Mouse (Mus musculus) ES-Bruce4 (cell line): ENCODE data around the gene Fbxl18.

ENCODE experiments used
- CTCF ChIP-seq: IDR thresholded peaks from one replicate; pipeline ENCODE4 v1.8.1; 2011; ENCODE audit warnings: low read depth, low read length
- EP300 ChIP-seq: IDR thresholded peaks from 2 replicates; pipeline ENCODE4 v1.6.1; 2011; ENCODE audit warnings: low read depth, low read length; ENCODE audit not compliant: insufficient read depth
- POLR2A ChIP-seq: IDR thresholded peaks from one replicate; pipeline ENCODE4 v1.8.1; 2011; ENCODE audit warnings: low read length; ENCODE audit not compliant: insufficient read depth

DNA sequence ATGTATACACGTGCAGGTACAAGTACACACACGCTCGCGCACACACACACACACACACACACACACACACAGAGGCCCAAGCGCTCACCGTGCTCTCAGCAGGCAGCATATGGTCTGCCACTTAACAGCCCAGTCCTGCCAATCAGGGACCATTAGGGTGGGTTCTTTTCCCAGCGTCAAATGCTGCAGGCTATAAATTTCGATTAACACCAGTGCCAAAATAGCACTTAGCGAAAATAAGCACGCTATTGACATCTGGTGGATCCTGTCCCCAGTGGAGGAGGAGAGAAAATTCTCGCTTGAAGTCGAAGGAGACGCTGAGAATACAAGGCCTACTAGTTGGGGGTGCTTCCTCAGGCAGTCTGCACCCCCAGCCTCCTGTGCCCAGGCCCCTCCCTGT lies 25.8 kb downstream of the Fbxl18 start:
- TF ChIP-seq EP300 (no peak), POLR2A (no peak), CTCF (no peak)
